Comparison of ENCODE assay signal across 12 mouse cellular contexts in genomic region chr5:97598741-97599140, GRCm38 (mm10).
DNase-seq lines count a peak whose midpoint lies in the region; ATAC-seq and TF ChIP-seq lines count a peak whose summit lies in the region.
"Had no signal": no experiment of that assay in that cellular context is flagged by ENCODE, and none has a peak within 500 bp of the region (broad histone marks: within the 10 kb centered on the region; RNA-seq: fewer than 3 reads in every experiment).

No protein-coding gene starts in this region.

- H3K4me3 ChIP-seq in hindbrain, postnatal 0 days (ENCODE audit: low read length): no peak overlapping the region
- H3K4me3 ChIP-seq in hindbrain, embryonic 12.5 days: no peak overlapping the region
- H3K4me3 ChIP-seq: forebrain, embryonic 10.5 days; limb, embryonic 13.5 days; myocyte had no signal

- 72% methylated on average over 9 of the region's 9 CpGs for WGBS in hindbrain, postnatal 0 days
- 80% methylated on average over 9 of the region's 9 CpGs for WGBS in hindbrain, embryonic 12.5 days

- no peak overlapping the region for H3K9ac ChIP-seq in hindbrain, postnatal 0 days (replicated peaks; ENCODE audit: low read length)
- H3K9ac ChIP-seq in hindbrain, embryonic 12.5 days: no peak overlapping the region
- H3K9ac ChIP-seq: limb, embryonic 13.5 days had no signal

- H3K9me3 ChIP-seq in hindbrain, postnatal 0 days (ENCODE audit: low read length): no peaks in the 10 kb centered on the region
- no peaks in the 10 kb centered on the region for H3K9me3 ChIP-seq in hindbrain, embryonic 12.5 days (replicated peaks)
- H3K9me3 ChIP-seq: forebrain, embryonic 10.5 days; limb, embryonic 13.5 days had no signal

- H3K36me3 ChIP-seq in hindbrain, postnatal 0 days (ENCODE audit: insufficient read depth, low read length): no peaks in the 10 kb centered on the region
- H3K36me3 ChIP-seq in hindbrain, embryonic 12.5 days: no peaks in the 10 kb centered on the region
- H3K36me3 ChIP-seq: forebrain, embryonic 10.5 days; limb, embryonic 13.5 days had no signal

- H3K4me2 ChIP-seq in hindbrain, postnatal 0 days (ENCODE audit: low read depth, low read length): no peak overlapping the region
- no peak overlapping the region for H3K4me2 ChIP-seq in hindbrain, embryonic 12.5 days (replicated peaks)
- H3K4me2 ChIP-seq: limb, embryonic 13.5 days had no signal

- peak; percentile 58 for DNase-seq in hindbrain, postnatal 0 days (ENCODE audit: low spot score)
- peak; percentile 33 to 37 for DNase-seq in right cerebral cortex, adult 2 months (ENCODE audit: low spot score in 2 of 2)
- no peak for DNase-seq in right cerebral cortex, postnatal 36 days (ENCODE audit: low spot score in 2 of 2)
- DNase-seq in embryo, embryonic 11 days: peak; percentile 24
- DNase-seq in adrenal gland, adult 8-10 months: no peak
- no peak for DNase-seq in adrenal gland, adult 18-20 months (ENCODE audit: low spot score in 2 of 2)
- DNase-seq: heart, adult 18-20 months; kidney, adult 9 months had no signal

- ATAC-seq in hindbrain, postnatal 0 days: no peak
- no peak for ATAC-seq in hindbrain, embryonic 12.5 days (ENCODE audit: low FRiP score)

- TF ChIP-seq CTCF in hindbrain, postnatal 0 days (IDR thresholded peaks at IDR 0.05; ENCODE audit: low read depth): peak; percentile 47

- H3K27ac ChIP-seq in hindbrain, postnatal 0 days: no peak overlapping the region
- H3K27ac ChIP-seq in hindbrain, embryonic 12.5 days: no peak overlapping the region
- H3K27ac ChIP-seq: forebrain, embryonic 10.5 days; limb, embryonic 13.5 days had no signal

- H3K27me3 ChIP-seq in hindbrain, postnatal 0 days (ENCODE audit: insufficient read depth, low read length): no peaks in the 10 kb centered on the region
- no peaks in the 10 kb centered on the region for H3K27me3 ChIP-seq in hindbrain, embryonic 12.5 days
- H3K27me3 ChIP-seq: limb, embryonic 13.5 days had no signal

- H3K4me1 ChIP-seq in hindbrain, postnatal 0 days (ENCODE audit: insufficient read depth, low read length): no peaks in the 10 kb centered on the region; the same call in 1 of the 2 replicates
- no peaks in the 10 kb centered on the region for H3K4me1 ChIP-seq in hindbrain, embryonic 12.5 days
- H3K4me1 ChIP-seq: forebrain, embryonic 10.5 days had no signal

Comparison
In these comparisons a context has a peak if more than half of its experiments do, and no peak if none do; other contexts are left out.
1. DNase-seq: peak in hindbrain, postnatal 0 days (single experiment), right cerebral cortex, adult 2 months (2 of 2) and embryo, embryonic 11 days (single experiment); none in right cerebral cortex, postnatal 36 days (0 of 2), adrenal gland, adult 8-10 months (single experiment) and adrenal gland, adult 18-20 months (0 of 2).